Mouse (Mus musculus) stomach, embryonic 14.5 days (tissue): ENCODE data around the gene Srd5a2. TPM values are rescaled to one million over a fixed set of nuclear protein-coding genes. Genes with fewer than 3 reads are reported as not detected.
A peak's percentile ranks its signal among the peaks of the same experiment; 100 is the strongest.
"Not testable (repeated sequence)": the region's sequence is repeated elsewhere in the genome, so short reads cannot be mapped to it uniquely, and the experiment has no call there.

Source experiments
- ATAC-seq: fragments of 200-750 bp; cut with Nextera tagmentation; 2 replicates; pipeline ENCODE4 v1.8.0; 2017; ENCODE audit warnings: low read depth, moderate TSS enrichment; ENCODE audit not compliant: insufficient number of reproducible peaks, insufficient read depth, low FRiP score
- H3K27ac ChIP-seq: fragments of 300-500 bp; sonication (generic); 2 replicates; pipeline ENCODE4 v1.5.1; 2014; ENCODE audit warnings: mild to moderate bottlenecking, low read length, moderate library complexity, mixed read lengths
- H3K27me3 ChIP-seq: fragments of 300-500 bp; sonication (generic); 2 replicates; pipeline ENCODE4 v1.6.1; 2014; ENCODE audit warnings: low read length, control low read depth, mixed read lengths; ENCODE audit not compliant: control insufficient read depth, insufficient read depth
- H3K36me3 ChIP-seq: fragments of 300-500 bp; sonication (generic); 2 replicates; pipeline ENCODE4 v1.6.1; 2014; ENCODE audit warnings: mild to moderate bottlenecking, control low read depth, low read length, moderate library complexity, mixed read lengths; ENCODE audit not compliant: control insufficient read depth, insufficient read depth
- H3K4me1 ChIP-seq: fragments of 300-500 bp; sonication (generic); 2 replicates; pipeline ENCODE4 v1.6.1; 2014; ENCODE audit warnings: low read length, control low read depth, mixed read lengths; ENCODE audit not compliant: control insufficient read depth, insufficient read depth
- H3K4me2 ChIP-seq: fragments of 300-500 bp; sonication (generic); replicated peaks from 2 replicates; pipeline ENCODE4 v1.6.1; 2014; ENCODE audit warnings: low read depth, low read length, control low read depth
- H3K4me3 ChIP-seq: fragments of 300-500 bp; sonication (generic); 2 replicates; pipeline ENCODE4 v1.5.1; 2014; ENCODE audit warnings: low read depth, low read length, control low read depth
- H3K9ac ChIP-seq: fragments of 300-500 bp; sonication (generic); replicated peaks from 2 replicates; pipeline ENCODE4 v1.6.1; 2014; ENCODE audit warnings: low read depth, mild to moderate bottlenecking, control low read depth, low read length, moderate library complexity, mixed read lengths
- H3K9me3 ChIP-seq: fragments of 300-500 bp; sonication (generic); 2 replicates; pipeline ENCODE4 v1.6.1; 2016; ENCODE audit warnings: low read depth, low read length, control low read depth; ENCODE audit not compliant: control insufficient read depth
- WGBS: fragments of 180-500 bp; shearing (Covaris S2); extraction: QIAGEN DNeasy Blood & Tissue Kit; methylation state at CpG from one replicate; pipeline ENCODE4 v1.1.7; 2014; 5-methylcytosine and 5-hydroxymethylcytosine counted together
- polyA plus RNA-seq: library from polyadenylated mRNA; unstranded; fragments of >200 nt; fragmentation: Nextera tagmentation; extraction: Ambion mirVana; gene quantifications from 2 replicates; pipeline ENCODE4 v1.2.1, GENCODE M21; 2014

Gene Srd5a2
- not detected in 2 replicates for polyA plus RNA-seq

GRCm38 (mm10) chr17:74047210-74048082 is at the start of gene Srd5a2:
TSS of gene Srd5a2 (minus strand) at chr17:74047916.
- H3K36me3 ChIP-seq: no peaks in the 10 kb centered on the region
- no peak within 1 kb of the TSS for H3K9ac ChIP-seq
- peaks cover 27% of the 10 kb centered on the region for H3K27me3 ChIP-seq
- no peaks in the 10 kb centered on the region for H3K9me3 ChIP-seq
- H3K4me2 ChIP-seq: peak within 1 kb of the TSS; percentile 37
- peak within 1 kb of the TSS; percentile 22 for H3K4me3 ChIP-seq
- H3K4me1 ChIP-seq: no peaks in the 10 kb centered on the region
- H3K27ac ChIP-seq: no peak within 1 kb of the TSS
- no peak for ATAC-seq
- 2% methylated on average over 45 of the region's 45 CpGs for WGBS

- H3K9me3 ChIP-seq: no peaks in the 10 kb centered on the region
- no peaks in the 10 kb centered on the region for H3K4me1 ChIP-seq
- no peak for ATAC-seq
- H3K9ac ChIP-seq: no peak overlapping the region
- no peak overlapping the region for H3K4me2 ChIP-seq
- H3K4me3 ChIP-seq: no peak overlapping the region
- H3K36me3 ChIP-seq: no peaks in the 10 kb centered on the region
- no peak overlapping the region for H3K27ac ChIP-seq
- WGBS: 51% methylated on average over 5 of the region's 5 CpGs
- H3K27me3 ChIP-seq: no peaks in the 10 kb centered on the region
Measured at GRCm38 (mm10) chr17:74088886-74089678, 41.4 kb upstream of the Srd5a2 start.

GRCm38 (mm10) chr17:74088016-74088415 is 40.3 kb upstream of the Srd5a2 start:
- ATAC-seq: no peak

GRCm38 (mm10) chr17:74083370-74083769 is 35.7 kb upstream of the Srd5a2 start:
- no peak for ATAC-seq

More at GRCm38 (mm10) chr17:74088016-74088415, 40.3 kb upstream of the Srd5a2 start:
- Histone ChIP-seq H3K4me2 (no peak overlapping the region), H3K4me3 (no peak overlapping the region), H3K36me3 (no peaks in the 10 kb centered on the region), H3K27me3 (no peaks in the 10 kb centered on the region), H3K9ac (no peak overlapping the region), H3K9me3 (no peaks in the 10 kb centered on the region), H3K27ac (no peak overlapping the region), H3K4me1 (no peaks in the 10 kb centered on the region)
- 73% methylated on average over 2 of the region's 2 CpGs for WGBS

GRCm38 (mm10) chr17:74080076-74080615 is 32.4 kb upstream of the Srd5a2 start:
- ATAC-seq: no peak
- Histone ChIP-seq H3K9me3 (no peaks in the 10 kb centered on the region), H3K27ac (no peak overlapping the region), H3K36me3 (no peaks in the 10 kb centered on the region), H3K4me1 (no peaks in the 10 kb centered on the region), H3K9ac (no peak overlapping the region), H3K4me2 (no peak overlapping the region), H3K27me3 (no peaks in the 10 kb centered on the region), H3K4me3 (no peak overlapping the region)
- WGBS: 61% methylated on average over 6 of the region's 6 CpGs

More at GRCm38 (mm10) chr17:74083370-74083769, 35.7 kb upstream of the Srd5a2 start:
- 84% methylated on average over 4 of the region's 4 CpGs for WGBS
- Histone ChIP-seq H3K9ac (no peak overlapping the region), H3K36me3 (no peaks in the 10 kb centered on the region), H3K4me2 (no peak overlapping the region), H3K4me3 (no peak overlapping the region), H3K27me3 (no peaks in the 10 kb centered on the region), H3K4me1 (no peaks in the 10 kb centered on the region), H3K27ac (no peak overlapping the region), H3K9me3 (no peaks in the 10 kb centered on the region)

- Histone ChIP-seq H3K4me3 (no peak overlapping the region), H3K9me3 (no peaks in the 10 kb centered on the region), H3K9ac (no peak overlapping the region), H3K27me3 (no peaks in the 10 kb centered on the region), H3K36me3 (no peaks in the 10 kb centered on the region), H3K27ac (no peak overlapping the region), H3K4me1 (no peaks in the 10 kb centered on the region), H3K4me2 (no peak overlapping the region)
- WGBS: 86% methylated on average over 13 of the region's 13 CpGs
- no peak for ATAC-seq
Measured at GRCm38 (mm10) chr17:74078776-74079495, 31.2 kb upstream of the Srd5a2 start.

GRCm38 (mm10) chr17:74073067-74073466 is 25.4 kb upstream of the Srd5a2 start:
- 88% methylated on average over 5 of the region's 5 CpGs for WGBS
- not testable (repeated sequence) for H3K9me3 ChIP-seq, H3K4me1 ChIP-seq, H3K36me3 ChIP-seq, H3K27ac ChIP-seq, H3K9ac ChIP-seq, H3K4me3 ChIP-seq, H3K27me3 ChIP-seq, H3K4me2 ChIP-seq, ATAC-seq

- H3K4me2 ChIP-seq: not testable (repeated sequence)
- 93% methylated on average over 5 of the region's 5 CpGs for WGBS
Measured at GRCm38 (mm10) chr17:74062763-74063162, 15.0 kb upstream of the Srd5a2 start.

More at GRCm38 (mm10) chr17:74062763-74063162, 15.0 kb upstream of the Srd5a2 start:
- not testable (repeated sequence) for H3K9me3 ChIP-seq, ATAC-seq, H3K4me3 ChIP-seq, H3K4me1 ChIP-seq, H3K27ac ChIP-seq, H3K27me3 ChIP-seq, H3K9ac ChIP-seq, H3K36me3 ChIP-seq
